Mouse (Mus musculus) myocyte (in vitro differentiated cells): ENCODE data around the gene Spsb3. TPM values are rescaled to one million over a fixed set of nuclear protein-coding genes. Genes with fewer than 3 reads are reported as not detected.

Source experiments
- H3K27me3 ChIP-seq: one replicate; pipeline ENCODE4 v1.6.1; 2011; ENCODE audit not compliant: control insufficient read depth, insufficient read depth, insufficient read length
- H3K36me3 ChIP-seq: one replicate; pipeline ENCODE4 v1.6.1; 2011; ENCODE audit not compliant: control insufficient read depth, insufficient read depth
- H3K4me2 ChIP-seq: one replicate; pipeline ENCODE4 v1.6.1; 2011; ENCODE audit warnings: low read depth, control low read depth
- H3K4me3 ChIP-seq: one replicate; pipeline ENCODE4 v1.5.1; 2011; ENCODE audit warnings: mild to moderate bottlenecking, control low read depth, moderate library complexity
- H3K79me2 ChIP-seq: one replicate; pipeline ENCODE4 v1.6.1; 2011; ENCODE audit not compliant: control insufficient read depth, insufficient read depth
- H3ac ChIP-seq: one replicate; pipeline ENCODE4 v1.6.1; 2011; ENCODE audit not compliant: control insufficient read depth, insufficient read length
- CEBPB ChIP-seq: IDR thresholded peaks from 2 replicates; pipeline ENCODE4 v1.6.1; 2011; ENCODE audit warnings: mild to moderate bottlenecking, moderate library complexity; ENCODE audit not compliant: poor library complexity, insufficient read depth, severe bottlenecking
- E2F4 ChIP-seq: IDR thresholded peaks from one replicate; pipeline ENCODE4 v1.6.1; 2011; ENCODE audit warnings: mild to moderate bottlenecking, control low read depth, moderate library complexity; ENCODE audit not compliant: insufficient read depth
- MAX ChIP-seq: IDR thresholded peaks from one replicate; pipeline ENCODE4 v1.6.1; 2011; ENCODE audit warnings: low read depth, mild to moderate bottlenecking, control low read depth
- MYOD1 ChIP-seq, 3 experiments: IDR thresholded peaks; one replicate each; pipeline ENCODE4 v1.6.1; 2011; ENCODE audit warnings: control low read depth in 2 of 3, low read depth in 2 of 3, mild to moderate bottlenecking in 2 of 3, moderate library complexity in 1 of 3; ENCODE audit not compliant: insufficient read length in 2 of 3, control insufficient read depth in 1 of 3
- MYOG ChIP-seq, 3 experiments: IDR thresholded peaks; one replicate each; pipeline ENCODE4 v1.6.1; 2011; ENCODE audit warnings: control low read depth in 2 of 3, low read depth in 2 of 3, mild to moderate bottlenecking in 2 of 3; ENCODE audit not compliant: insufficient read length in 2 of 3, control insufficient read depth in 1 of 3, insufficient read depth in 1 of 3
- POLR2A ChIP-seq: IDR thresholded peaks from one replicate; pipeline ENCODE4 v1.6.1; 2011; ENCODE audit warnings: low read depth, mild to moderate bottlenecking, control low read depth, moderate library complexity; ENCODE audit not compliant: insufficient read length
- POLR2AphosphoS2 ChIP-seq: IDR thresholded peaks from one replicate; pipeline ENCODE4 v1.6.1; 2011; ENCODE audit warnings: low read depth, control low read depth; ENCODE audit not compliant: insufficient read length
- REST ChIP-seq: IDR thresholded peaks from one replicate; pipeline ENCODE4 v1.6.1; 2011; ENCODE audit warnings: mild to moderate bottlenecking, control low read depth, moderate library complexity; ENCODE audit not compliant: insufficient read depth, insufficient read length
- SRF ChIP-seq: IDR thresholded peaks from one replicate; pipeline ENCODE4 v1.6.1; 2011; ENCODE audit warnings: low read depth; ENCODE audit not compliant: control insufficient read depth, insufficient read length
- TCF12 ChIP-seq: IDR thresholded peaks from one replicate; pipeline ENCODE4 v1.6.1; 2011; ENCODE audit warnings: mild to moderate bottlenecking, control low read depth; ENCODE audit not compliant: poor library complexity, insufficient read depth, severe bottlenecking
- TCF3 ChIP-seq: IDR thresholded peaks from one replicate; pipeline ENCODE4 v1.6.1; 2011; ENCODE audit warnings: low read depth, control low read depth; ENCODE audit not compliant: insufficient read length
- USF1 ChIP-seq: IDR thresholded peaks from one replicate; pipeline ENCODE4 v1.6.1; 2011; ENCODE audit warnings: low read depth, mild to moderate bottlenecking, control low read depth, moderate library complexity
- polyA plus RNA-seq: library from polyadenylated mRNA; unstranded; fragments of >200 nt; fragmentation: generic; extraction: Trizol; gene quantifications from one replicate; pipeline ENCODE4 v1.2.1, GENCODE M21; 2012; ENCODE audit warnings: missing spikeins

Gene Spsb3
- polyA plus RNA-seq, 1 experiment, result 46.6 TPM

GRCm38 (mm10) chr17:24935666-24936065, 49.2 kb downstream of the Spsb3 start:
- Histone ChIP-seq H3K4me3 (peak overlapping the region; percentile 89), H3ac (peak overlapping the region; percentile 52), H3K4me2 (peak overlapping the region; percentile 93), H3K27me3 (no peaks in the 10 kb centered on the region), H3K36me3 (no peaks in the 10 kb centered on the region), H3K79me2 (peaks cover 59% of the 10 kb centered on the region)
- TF ChIP-seq TCF3 (no peak), TCF12 (no peak), USF1 (no peak), E2F4 (no peak), REST (no peak), POLR2AphosphoS2 (no peak), MYOD1 (IDR thresholded peaks at IDR 0.05; ENCODE audit: control insufficient read depth in 1 of 3, insufficient read length in 2 of 3, low read depth in 2 of 3) (no peak)

- H3K4me3 ChIP-seq, result peak within 1 kb of the TSS; percentile 89
- H3K4me2 ChIP-seq, result peak within 1 kb of the TSS; percentile 93
- no peak for TF ChIP-seq CEBPB
- no peak for TF ChIP-seq MAX
- no peak for TF ChIP-seq REST
- peak; percentile 82 for TF ChIP-seq POLR2A
- TF ChIP-seq E2F4, result no peak
- no peak for TF ChIP-seq TCF3
- peak; percentile 91 for TF ChIP-seq SRF
- TF ChIP-seq MYOD1 (IDR thresholded peaks at IDR 0.05; ENCODE audit: control insufficient read depth in 1 of 3, insufficient read length in 2 of 3, low read depth in 2 of 3), result no peak
- TF ChIP-seq USF1, result no peak
- no peak for TF ChIP-seq TCF12
- peak; percentile 93 for TF ChIP-seq POLR2AphosphoS2
- peak in 1 of 3 experiments; percentile 17 for TF ChIP-seq MYOG (IDR thresholded peaks at IDR 0.05; ENCODE audit: control insufficient read depth in 1 of 3, insufficient read depth in 1 of 3, insufficient read length in 2 of 3, low read depth in 2 of 3)
- peak within 1 kb of the TSS; percentile 52 for H3ac ChIP-seq
- no peaks in the 10 kb centered on the region for H3K36me3 ChIP-seq
- H3K27me3 ChIP-seq, result no peaks in the 10 kb centered on the region
- peaks cover 52% of the 10 kb centered on the region for H3K79me2 ChIP-seq
Measured at GRCm38 (mm10) chr17:24936259-24937237, 50.1 kb downstream of the Spsb3 start, which contains the start of gene Mapk8ip3. TSS of gene Mapk8ip3 (minus strand) at chr17:24936977.

- H3K79me2 ChIP-seq, result peaks cover 45% of the 10 kb centered on the region
- peak overlapping the region; percentile 89 for H3K4me3 ChIP-seq
- H3K4me2 ChIP-seq, result peak overlapping the region; percentile 62
- H3ac ChIP-seq, result peak overlapping the region; percentile 52
- TF ChIP-seq MYOD1 (IDR thresholded peaks at IDR 0.05; ENCODE audit: control insufficient read depth in 1 of 3, insufficient read length in 2 of 3, low read depth in 2 of 3), result no peak
- TF ChIP-seq TCF3, result no peak
- TF ChIP-seq REST, result no peak
- no peak for TF ChIP-seq POLR2A
- TF ChIP-seq SRF, result no peak
- no peak for TF ChIP-seq CEBPB
- no peak for TF ChIP-seq MAX
- TF ChIP-seq MYOG (IDR thresholded peaks at IDR 0.05; ENCODE audit: control insufficient read depth in 1 of 3, insufficient read depth in 1 of 3, insufficient read length in 2 of 3, low read depth in 2 of 3), result no peak
- no peak for TF ChIP-seq USF1
- TF ChIP-seq E2F4, result no peak
- no peak for TF ChIP-seq POLR2AphosphoS2
- no peak for TF ChIP-seq TCF12
- H3K27me3 ChIP-seq, result no peaks in the 10 kb centered on the region
- no peaks in the 10 kb centered on the region for H3K36me3 ChIP-seq
Measured at GRCm38 (mm10) chr17:24937266-24937665, 50.8 kb downstream of the Spsb3 start.

Other genes starting within 250 kb of the Spsb3 start
- gene Slc9a3r2, start 236.3 kb upstream of the Spsb3 start, polyA plus RNA-seq, result 19.1 TPM
- not detected for gene Npw, start 228.2 kb upstream of the Spsb3 start, polyA plus RNA-seq
- 49.7 TPM for gene Zfp598, start 217.0 kb upstream of the Spsb3 start, polyA plus RNA-seq
- 0.29 TPM for gene Syngr3, start 196.7 kb upstream of the Spsb3 start, polyA plus RNA-seq
- gene Gfer, start 190.5 kb upstream of the Spsb3 start, polyA plus RNA-seq, result 47.7 TPM
- gene Noxo1, start 190.4 kb upstream of the Spsb3 start, polyA plus RNA-seq, result 0.54 TPM
- 66.6 TPM for gene Tbl3, start 179.0 kb upstream of the Spsb3 start, polyA plus RNA-seq
- gene Rnf151, start 168.6 kb upstream of the Spsb3 start, polyA plus RNA-seq, result 0.36 TPM
- 178 TPM for gene Rps2, start 168.5 kb upstream of the Spsb3 start, polyA plus RNA-seq
- 547 TPM for gene Ndufb10, start 162.2 kb upstream of the Spsb3 start, polyA plus RNA-seq
- 1.7 TPM for gene Rpl3l, start 158.8 kb upstream of the Spsb3 start, polyA plus RNA-seq
- gene Msrb1, start 150.0 kb upstream of the Spsb3 start, polyA plus RNA-seq, result 73.9 TPM
- gene Hs3st6, start 133.7 kb upstream of the Spsb3 start, polyA plus RNA-seq, result not detected
- gene Meiob, start 82.4 kb upstream of the Spsb3 start, polyA plus RNA-seq, result not detected
- 58.3 TPM for gene Hagh, start 46.5 kb upstream of the Spsb3 start, polyA plus RNA-seq
- gene Fahd1, start 36.3 kb upstream of the Spsb3 start, polyA plus RNA-seq, result 9.5 TPM
- not detected for gene Igfals, start 20.6 kb upstream of the Spsb3 start, polyA plus RNA-seq
- gene Nubp2, start 294 bp upstream of the Spsb3 start, polyA plus RNA-seq, result 38.5 TPM
- 12.5 TPM for gene Eme2, start 8.4 kb downstream of the Spsb3 start, polyA plus RNA-seq
- 142 TPM for gene Mrps34, start 8.5 kb downstream of the Spsb3 start, polyA plus RNA-seq
- 23.7 TPM for gene Nme3, start 9.9 kb downstream of the Spsb3 start, polyA plus RNA-seq
- gene Mapk8ip3, start 50.3 kb downstream of the Spsb3 start, polyA plus RNA-seq, result 47.6 TPM
- gene Jpt2, start 74.0 kb downstream of the Spsb3 start, polyA plus RNA-seq, result 16.3 TPM
- gene Cramp1l, start 129.1 kb downstream of the Spsb3 start, polyA plus RNA-seq, result 3.5 TPM
- 8.9 TPM for gene Ift140, start 129.4 kb downstream of the Spsb3 start, polyA plus RNA-seq
- 0.43 TPM for gene Tmem204, start 196.9 kb downstream of the Spsb3 start, polyA plus RNA-seq
- gene Telo2, start 229.3 kb downstream of the Spsb3 start, polyA plus RNA-seq, result 14.4 TPM
- gene Ptx4, start 234.1 kb downstream of the Spsb3 start, polyA plus RNA-seq, result not detected
- 22.9 TPM for gene Clcn7, start 246.7 kb downstream of the Spsb3 start, polyA plus RNA-seq